Mouse (Mus musculus): ENCODE measurements around the gene Tiam1.

The Tiam1 gene

DNA sequence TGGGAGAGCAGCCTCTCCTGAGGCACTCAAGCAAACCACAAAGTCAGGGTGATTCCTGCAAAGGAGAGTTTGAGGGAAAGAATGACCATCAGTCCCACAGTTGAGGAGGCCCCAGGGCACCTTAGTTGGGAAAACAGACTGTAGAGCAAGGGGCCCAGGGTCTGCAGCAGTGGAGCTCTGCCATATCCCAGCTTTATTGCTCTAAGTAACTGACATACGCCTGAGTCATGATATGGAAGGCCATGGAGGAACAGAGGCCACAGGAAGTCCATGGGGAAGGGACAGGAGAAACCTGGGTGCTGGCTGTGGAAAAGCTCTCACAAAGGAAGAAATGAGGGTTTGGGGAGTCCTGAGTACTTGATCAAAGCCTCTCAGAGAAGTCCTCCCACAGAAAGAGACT lies 189.5 kb downstream of the Tiam1 start:
- no peak for DNase-seq (ENCODE audit: low read depth, low spot score)

DNA sequence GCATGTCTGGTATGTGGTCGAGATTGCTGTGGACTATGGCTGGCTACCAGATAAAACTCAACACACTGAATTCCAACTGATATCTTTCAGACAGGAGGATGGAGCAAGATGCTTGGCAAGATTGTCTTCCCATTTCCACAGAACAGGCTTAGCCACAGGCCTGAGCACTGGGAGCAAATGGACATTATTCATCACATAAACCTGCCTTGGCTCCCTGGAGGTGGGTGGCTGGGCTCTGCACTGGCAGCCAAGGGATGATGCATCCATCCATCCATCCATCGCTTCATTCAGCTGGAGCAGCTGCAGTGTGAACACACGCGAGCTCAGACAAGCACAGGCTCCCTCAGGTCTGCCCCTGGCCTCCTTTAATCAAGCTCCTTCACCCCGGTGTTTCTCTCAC lies 190.7 kb downstream of the Tiam1 start:
- DNase-seq (ENCODE audit: low read depth, low spot score), result no peak

DNA sequence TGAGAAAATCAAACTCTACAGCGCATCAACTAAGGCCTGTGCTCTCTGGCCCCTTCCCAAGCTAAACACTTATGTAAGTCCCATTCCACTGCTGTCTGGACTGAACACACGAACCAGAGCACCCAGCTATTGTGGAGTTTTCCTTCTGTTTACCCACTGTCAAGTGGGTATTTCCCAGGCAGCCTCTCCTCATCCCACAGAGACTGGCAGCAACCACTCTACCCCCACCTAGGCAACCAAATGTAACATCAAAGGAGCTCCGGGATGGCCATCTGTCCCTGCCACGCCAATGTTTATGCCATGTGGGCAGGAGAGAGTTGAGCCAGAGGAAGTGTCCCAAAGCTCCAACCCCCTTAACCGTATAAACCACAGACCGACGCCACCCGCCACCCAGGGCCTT lies 192.8 kb downstream of the Tiam1 start:
- no peak for DNase-seq (ENCODE audit: low read depth, low spot score)

DNA sequence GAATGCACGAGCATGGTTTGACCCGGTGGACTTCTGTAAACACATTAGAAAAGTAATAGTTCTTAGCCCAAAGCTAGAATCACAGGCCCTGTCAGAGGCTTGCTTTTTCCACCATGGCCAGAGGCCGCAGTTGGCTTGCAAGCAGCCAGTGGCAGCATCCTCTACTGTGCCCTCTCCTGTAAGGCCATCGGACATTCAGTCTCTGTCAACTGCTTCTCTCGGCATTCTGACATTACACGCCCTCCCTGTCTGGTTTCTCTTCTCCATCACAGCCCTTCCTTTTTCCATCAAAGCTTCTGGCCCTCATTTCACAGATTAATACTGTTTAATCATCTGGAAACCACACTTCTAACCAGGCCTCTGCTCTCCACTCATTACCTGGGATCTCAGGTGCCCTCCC lies 193.3 kb downstream of the Tiam1 start:
- DNase-seq (ENCODE audit: low read depth, low spot score), result no peak

DNA sequence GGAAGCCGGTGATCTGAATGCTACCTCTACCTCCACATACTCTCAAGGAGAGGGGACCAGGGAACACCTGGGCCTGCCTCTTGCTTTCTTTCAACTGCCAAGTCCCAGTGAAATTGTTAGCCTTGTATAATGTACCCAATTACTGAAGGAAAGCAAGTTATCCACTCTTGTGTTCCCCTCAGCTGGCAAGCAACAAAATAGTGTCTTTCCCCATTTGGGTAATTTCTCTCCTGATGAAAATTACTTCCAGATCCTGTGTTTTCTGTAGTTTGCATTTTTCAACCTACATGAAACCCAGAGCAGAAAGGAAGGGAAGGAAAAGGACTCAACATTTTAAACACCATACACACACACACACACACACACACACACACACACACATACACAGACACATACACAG lies 195.5 kb downstream of the Tiam1 start:
- DNase-seq (ENCODE audit: low read depth, low spot score), result no peak

DNA sequence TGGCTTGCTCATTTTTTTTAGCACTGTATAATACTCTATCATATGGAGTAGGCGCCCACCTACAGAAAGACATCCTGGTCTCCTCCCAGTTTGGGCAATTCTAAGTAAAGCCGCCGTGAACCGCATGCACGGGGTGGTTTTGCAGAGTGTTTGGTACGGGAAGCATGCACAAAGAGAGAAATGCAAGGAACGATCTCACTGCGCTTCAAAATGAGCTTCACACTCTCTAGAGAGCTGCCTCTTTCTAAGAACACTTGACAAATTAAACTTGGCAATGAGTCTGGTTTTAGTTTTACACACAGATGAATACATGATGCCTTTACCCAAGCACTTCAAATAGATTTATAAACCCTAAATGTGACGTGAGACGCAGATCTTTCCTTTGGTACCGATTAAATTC lies 196.8 kb downstream of the Tiam1 start:
- DNase-seq (ENCODE audit: low read depth, low spot score), result no peak

DNA sequence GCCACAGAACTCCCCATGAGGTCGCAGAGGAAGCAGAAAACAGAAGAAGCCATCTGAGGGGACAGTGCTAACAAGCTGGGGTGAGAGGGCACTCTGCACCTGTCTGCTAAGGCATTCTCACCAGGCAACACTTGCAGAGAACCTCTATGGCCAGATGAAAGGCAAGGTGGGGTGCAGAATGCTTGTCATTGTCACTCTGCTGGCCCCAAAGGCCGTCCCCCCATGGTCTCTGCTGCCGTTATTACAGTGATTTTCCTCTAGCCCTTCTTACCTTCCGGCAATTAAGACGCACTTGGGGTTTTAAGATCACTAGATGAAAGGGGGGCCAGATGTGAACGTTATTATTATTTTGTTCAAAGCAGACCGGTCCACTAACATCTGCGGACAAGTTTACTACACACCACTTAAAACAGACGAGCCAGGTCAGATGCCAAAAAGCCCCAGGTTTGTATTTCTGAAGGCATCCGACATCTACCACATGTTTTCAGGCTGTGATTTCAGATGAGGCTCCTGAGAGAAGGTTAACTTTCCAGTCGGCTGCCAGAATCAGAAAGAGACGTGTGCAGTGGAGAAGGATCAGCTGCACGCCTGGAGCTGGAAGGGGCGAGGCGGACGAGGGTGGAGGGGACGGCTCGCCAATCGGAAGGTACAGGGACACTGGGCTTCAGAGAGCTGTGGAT lies 198.8 kb downstream of the Tiam1 start:
- peak; percentile 77 for DNase-seq (ENCODE audit: low read depth, low spot score)

DNA sequence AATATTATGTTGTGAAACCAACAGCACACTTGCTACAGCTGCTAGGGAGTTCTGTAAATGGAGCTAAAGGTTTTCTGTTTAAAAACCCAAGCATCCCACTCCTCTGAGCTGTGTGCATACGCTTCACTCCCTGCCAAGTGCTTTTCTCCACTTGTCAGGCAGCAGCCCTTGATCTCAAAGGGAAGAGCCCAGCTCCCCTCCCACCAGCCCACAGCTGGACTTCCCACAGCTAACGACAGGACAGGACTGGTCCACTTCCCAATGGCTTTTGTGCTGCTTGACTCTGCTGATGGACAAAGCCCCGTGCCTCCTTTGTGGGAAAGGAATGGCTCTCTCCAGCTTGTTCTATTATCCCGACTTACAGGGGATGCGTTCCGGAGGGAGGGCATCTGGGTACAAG lies 199.5 kb downstream of the Tiam1 start:
- no peak for DNase-seq (ENCODE audit: low read depth, low spot score)

DNA sequence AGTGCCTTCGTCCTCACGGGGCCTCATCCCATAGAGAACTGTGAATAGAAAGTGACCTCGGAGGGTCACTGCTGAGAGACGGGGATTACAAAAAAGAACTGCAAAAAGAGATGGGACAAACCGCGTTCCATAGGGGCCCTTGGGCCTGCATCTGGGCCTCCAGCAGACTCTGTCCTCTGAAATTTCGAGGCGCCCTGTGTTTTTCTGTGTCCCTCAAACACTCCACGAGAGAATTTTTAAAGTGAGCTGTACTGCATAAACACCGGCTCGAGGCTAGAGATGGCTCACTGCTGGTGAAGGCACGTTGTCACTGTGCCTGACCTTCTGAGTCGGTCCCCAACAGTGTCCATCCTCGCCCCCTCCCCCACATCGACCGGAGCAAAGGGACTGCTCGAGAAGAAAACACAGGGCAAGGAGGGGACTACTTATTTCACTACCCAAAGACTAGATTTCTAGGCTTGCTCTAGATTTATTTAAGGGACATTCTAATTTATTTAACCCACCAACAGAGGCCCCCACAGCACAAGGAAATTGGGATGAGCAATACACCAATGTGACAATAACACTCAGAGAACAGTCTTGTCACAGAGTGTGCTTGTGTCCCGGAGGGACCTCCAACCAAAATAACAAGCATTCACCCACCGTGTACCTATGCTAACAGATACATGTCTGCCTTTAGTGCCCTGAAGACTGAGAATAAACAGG lies 200.2 kb downstream of the Tiam1 start:
- DNase-seq (ENCODE audit: low read depth, low spot score), result no peak

DNA sequence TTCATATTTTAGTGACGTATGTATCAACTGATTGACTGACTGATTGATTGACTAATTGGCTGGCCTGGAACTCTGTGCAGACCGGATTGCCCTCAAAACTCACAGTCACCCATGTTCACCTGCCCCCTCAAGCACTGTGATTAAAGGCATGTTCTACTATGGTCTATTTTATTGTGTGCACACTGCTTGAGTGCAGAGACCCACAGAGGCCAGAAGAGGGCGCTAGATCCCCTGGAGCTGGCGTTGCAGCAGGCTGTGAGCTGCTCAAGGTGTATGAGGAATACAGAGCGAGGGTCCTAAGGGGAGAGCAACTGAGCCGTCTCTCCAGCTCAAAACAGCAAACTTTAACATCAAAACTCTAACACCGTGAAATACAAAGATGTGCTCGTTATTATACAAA lies 202.9 kb downstream of the Tiam1 start:
- no peak for DNase-seq (ENCODE audit: low read depth, low spot score)

DNA sequence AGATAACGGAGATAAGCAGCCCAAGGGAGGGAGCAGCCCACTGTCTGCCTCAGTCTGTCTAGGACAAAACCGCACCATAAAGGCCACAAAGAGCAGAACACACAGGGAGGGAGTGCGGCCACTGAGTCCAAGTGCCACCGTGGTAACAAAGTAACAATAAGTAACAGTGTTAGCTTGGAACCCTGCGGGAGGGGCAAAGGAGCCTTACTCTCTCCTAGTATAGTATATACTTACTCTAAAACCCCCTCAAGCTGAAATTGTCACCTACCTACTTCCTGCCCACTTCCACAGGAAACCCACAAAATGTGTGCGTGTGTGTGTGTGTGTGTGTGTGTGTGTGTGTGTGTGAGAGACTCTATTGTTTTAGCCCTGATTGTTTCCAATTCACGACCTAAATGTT lies 205.3 kb downstream of the Tiam1 start:
- DNase-seq (ENCODE audit: low read depth, low spot score), result no peak

DNA sequence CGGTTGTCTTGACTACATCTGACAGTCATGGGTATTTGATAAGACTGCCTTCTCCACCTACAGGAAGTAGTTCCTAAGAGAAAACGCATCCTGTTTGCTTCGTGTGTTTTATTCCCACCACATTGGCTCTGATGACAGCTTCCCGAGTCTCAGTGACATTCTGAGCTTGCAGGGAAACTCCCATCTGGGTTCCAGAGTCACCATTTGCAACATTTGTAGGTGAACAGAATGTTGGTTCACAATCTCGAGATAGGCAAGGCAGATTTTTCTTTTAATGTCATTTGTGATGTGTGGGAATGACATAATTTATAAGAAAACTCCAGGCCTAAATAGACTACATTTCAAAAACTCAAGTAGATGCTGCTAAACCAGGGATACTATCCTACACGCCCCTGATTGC lies 207.0 kb downstream of the Tiam1 start:
- DNase-seq (ENCODE audit: low read depth, low spot score), result no peak

DNA sequence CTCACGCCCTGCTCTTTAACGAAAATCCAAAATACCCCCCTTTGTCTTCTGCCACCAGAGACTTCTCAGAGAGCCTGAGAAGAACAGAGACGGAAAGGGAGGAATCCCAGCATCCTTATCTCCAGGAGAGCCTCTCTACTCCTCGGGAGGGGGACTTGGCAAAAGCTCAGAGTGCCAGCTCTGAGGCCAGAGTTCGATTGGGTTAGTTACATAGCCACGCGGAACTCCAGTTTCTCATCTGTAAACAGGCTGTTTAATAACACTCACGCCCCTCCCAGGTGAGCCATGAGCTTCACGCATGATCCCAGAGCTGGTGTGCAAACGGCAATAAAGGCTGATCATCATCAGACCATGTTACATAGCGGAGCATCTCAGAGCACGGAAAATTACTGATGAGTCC lies 208.2 kb downstream of the Tiam1 start:
- DNase-seq (ENCODE audit: low read depth, low spot score), result no peak

DNA sequence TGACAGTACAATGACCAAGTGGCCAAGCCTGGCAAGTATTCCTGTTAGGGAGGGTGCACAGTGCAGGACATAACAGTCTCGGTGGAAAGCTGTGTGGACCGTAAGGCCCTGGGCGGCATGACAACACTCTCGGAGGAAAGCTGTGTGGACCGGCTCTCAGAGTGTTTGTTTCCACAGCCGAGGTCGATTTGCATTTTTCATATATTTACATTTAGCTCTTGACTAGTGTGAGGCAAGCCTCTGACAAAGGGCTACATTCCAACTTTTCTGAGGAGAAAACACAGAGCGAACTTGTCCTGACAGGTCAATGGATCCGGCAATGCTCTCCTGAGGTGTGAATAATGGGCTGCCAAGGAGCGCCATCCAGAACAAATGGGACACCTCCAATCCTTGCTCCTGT lies 209.0 kb downstream of the Tiam1 start:
- DNase-seq (ENCODE audit: low read depth, low spot score), result no peak

DNA sequence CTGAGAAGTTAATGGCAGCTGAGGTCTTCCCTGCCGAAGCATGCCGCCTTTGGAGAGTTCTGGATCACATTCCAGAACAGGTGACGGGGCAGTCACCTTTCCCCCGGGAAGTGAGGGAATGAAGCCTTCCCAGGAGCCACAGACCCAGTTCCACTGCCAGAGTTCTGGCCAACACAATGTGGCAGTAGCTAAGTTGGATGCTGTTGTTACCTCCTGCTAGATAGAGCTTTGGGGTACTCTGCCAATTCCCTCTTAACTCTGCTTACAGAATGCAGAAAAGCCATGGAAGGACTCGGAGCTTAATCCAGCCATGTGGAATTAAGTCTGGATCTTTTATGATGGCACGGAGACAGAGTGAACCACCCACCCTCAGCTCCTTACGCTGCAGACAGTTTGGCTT lies 209.6 kb downstream of the Tiam1 start:
- DNase-seq (ENCODE audit: low read depth, low spot score), result no peak

DNA sequence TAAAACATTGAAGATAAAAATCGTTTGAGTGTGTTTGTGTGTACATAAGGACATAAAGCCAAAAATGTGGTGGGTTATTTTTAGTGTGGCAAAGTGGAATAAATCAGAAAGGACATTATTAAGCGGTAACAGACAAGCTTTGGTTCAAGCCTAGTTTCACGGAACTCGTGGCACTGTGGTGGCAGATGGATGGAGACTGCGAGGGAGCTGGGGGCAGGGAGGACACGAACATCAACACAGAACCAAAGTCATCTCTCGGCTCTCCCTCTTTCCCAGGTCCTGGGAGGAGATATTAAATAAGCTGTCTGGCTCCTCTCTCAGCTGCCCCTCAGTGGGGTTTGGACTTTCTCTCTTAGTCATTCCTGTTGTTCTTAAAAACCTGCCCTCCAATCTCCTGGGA lies 215.0 kb downstream of the Tiam1 start:
- DNase-seq (ENCODE audit: low read depth, low spot score), result no peak

DNA sequence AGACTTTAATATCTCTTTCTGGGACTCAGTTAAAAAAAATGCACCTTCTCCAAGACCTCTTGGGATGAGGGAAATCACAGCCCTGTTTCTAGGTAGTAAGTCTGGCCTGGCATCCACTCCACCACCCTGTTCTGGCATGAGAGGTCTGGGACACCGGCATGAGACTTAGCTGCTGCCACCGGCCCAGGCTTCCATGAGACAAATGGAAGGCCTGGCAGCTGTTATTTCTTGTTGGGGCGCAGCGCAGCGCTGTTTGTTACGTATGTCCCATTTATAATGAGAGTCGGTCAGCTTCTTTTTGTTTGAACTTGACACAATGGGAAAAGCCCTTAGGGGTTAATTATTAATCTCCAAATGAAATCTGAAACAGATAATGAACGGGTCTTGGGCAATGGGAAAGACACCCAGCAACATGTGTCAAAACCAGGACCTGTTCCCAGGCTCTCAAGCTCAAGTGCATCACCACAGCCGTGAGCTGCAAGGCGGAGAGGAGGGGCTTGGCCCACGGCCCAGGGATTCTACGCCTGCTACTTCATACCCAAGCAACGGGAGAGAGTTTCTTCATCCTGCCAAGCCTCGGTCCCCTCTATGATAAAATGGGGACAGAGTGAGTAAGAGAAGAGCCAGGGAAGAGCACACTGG lies 219.2 kb downstream of the Tiam1 start:
- DNase-seq (ENCODE audit: low read depth, low spot score), result no peak

DNA sequence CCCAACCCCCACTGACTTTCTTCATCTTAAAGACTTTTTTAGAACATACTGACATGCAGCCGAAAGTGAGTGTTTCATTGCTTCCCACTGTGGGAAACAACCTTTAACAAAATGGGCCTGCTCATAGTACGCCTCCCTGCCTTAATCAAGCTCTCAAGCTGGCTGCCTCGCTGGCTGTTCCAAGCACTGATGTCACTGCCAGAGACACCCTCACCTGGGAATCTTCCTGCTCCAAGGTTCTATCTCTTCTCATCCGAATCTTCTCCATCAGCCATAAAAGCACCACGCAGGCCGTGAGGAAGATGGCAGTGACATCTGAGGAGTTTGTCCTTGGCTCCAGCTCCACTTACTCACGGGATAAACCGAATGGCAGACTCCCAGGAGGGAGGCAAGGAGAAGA lies 220.3 kb downstream of the Tiam1 start:
- no peak for DNase-seq (ENCODE audit: low read depth, low spot score)

DNA sequence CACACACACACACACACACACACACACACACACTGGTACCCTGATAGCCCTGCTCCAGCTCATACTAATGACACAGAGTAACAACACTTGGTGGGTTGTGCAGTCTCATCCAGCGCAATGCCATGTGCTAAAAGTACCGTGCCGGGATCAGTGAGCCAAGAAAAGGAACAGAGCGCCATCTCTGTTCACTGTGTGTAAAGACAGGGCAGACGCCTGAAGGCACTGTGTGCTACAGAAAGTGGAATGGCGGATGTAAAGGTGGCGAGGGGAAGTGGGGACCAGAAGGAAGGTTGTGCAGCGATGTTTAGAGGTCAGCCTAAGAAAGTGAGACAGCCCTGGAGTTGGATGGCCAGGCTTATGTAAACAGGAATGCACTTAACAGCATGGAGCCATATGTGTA lies 221.1 kb downstream of the Tiam1 start:
- no peak for DNase-seq (ENCODE audit: low read depth, low spot score)

DNA sequence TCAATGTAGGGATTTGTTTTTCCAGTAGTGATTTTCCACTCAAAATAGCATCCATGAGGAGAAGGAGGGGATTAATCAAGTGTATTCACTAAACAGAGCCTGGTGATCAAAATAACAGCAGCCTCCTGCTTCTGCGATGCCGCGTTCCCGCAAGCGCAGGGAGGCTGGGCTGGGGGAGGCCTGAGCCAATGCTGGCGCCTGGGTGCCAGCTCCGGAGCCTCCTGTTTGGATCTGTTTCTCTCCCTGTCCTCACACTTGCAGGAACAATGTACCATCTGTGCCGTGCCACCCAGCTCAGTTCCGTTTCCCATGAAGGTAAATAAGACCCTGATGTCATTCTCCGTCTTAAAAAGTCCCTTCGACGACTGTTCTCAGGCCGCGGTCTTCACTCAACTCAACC lies 222.2 kb downstream of the Tiam1 start:
- no peak for DNase-seq (ENCODE audit: low read depth, low spot score)

DNA sequence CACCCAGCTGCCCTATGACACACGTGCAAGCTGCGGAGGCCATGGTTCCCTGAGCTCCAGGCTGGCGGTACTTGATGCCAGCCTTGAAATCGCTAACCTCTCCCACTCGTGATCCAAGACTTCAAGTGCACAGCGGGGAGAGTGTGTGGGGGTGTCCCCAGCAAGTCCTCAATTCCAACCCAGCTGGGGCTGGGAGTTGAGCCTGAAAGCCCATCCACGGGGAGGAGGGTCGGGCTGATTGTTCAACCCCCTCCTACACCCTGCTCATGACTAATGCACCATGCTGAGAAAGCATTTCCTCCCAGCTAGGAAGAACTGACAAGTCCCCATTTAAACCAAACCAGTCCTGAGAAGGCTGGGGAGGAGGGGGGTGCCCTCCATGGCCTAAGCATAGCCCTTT lies 223.2 kb downstream of the Tiam1 start:
- no peak for DNase-seq (ENCODE audit: low read depth, low spot score)

DNA sequence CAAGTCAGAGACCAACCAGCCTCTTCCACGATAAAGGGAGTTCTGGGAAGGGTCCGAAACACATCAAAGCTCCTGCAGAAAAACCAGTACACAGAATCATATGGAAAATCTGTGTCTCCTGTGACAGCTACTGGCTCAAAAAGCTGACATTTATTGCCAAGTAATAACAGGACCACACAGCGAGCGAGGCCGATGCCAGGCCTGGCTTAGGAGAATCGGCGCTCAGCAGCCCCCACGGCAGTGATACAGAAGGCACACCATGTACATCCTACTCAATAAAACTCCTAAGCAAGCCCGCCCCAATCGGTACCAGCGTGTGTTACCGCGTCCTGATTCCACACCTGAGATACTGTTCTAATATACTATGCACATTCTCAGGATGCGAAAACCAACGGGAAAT lies 226.2 kb downstream of the Tiam1 start:
- no peak for DNase-seq (ENCODE audit: low read depth, low spot score)

DNA sequence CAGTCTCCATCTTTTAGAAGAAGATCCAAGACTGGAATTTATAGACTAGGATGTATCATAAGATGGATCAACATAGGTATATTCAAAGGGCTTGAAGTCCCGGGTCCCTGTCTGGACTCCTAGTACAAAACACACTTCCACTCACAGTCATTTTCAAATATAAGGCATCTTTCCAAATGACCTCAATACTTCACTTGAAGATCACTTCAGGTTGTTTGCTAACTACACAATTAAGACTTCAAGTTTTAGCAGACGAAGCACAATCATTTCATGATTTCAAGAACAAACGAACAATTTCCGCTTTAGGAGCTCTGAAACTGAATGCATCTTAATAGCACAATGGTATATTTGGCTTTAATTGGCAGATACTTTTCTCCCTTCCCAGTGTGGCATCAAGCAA lies 228.6 kb downstream of the Tiam1 start:
- no peak for DNase-seq (ENCODE audit: low read depth, low spot score)

Measured in forelimb bud, embryonic 11.5 days (tissue).